Mouse (Mus musculus) yolk sac, embryonic 10.5 days (tissue): ENCODE measurements around the gene Ddx23.

Experiments used
- DNase-seq: peaks from one replicate; pipeline ENCODE4 v3.0.0-alpha.2; 2017; ENCODE audit warnings: low spot score

Gene Ddx23

DNA sequence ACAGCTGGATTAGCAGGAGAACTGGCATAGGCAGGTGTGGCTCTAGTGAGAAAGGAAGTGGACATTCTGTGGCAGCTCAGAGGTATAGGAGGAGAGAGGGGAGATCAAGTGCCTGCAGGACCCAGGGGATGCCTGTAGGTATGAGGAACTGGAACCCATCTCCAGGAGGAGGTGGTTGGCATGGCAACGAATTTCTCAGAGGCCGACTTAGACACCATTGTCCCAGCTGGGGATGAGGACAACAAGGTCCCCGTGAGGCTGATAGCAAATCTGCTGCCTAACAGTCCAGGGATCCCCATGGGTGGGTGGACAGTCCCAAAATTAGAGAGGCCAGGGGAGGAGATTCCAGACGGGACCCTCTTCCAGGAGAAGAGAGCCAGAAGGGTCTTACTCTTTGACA is 29.8 kb downstream of the Ddx23 start:
- no peak for DNase-seq

- DNase-seq, result peak; percentile 72
Measured at GRCm38 (mm10) chr15:98632107-98632744, 30.5 kb downstream of the Ddx23 start.

GRCm38 (mm10) chr15:98631493-98631892 is 31.2 kb downstream of the Ddx23 start:
- DNase-seq, result peak; percentile 58

DNA sequence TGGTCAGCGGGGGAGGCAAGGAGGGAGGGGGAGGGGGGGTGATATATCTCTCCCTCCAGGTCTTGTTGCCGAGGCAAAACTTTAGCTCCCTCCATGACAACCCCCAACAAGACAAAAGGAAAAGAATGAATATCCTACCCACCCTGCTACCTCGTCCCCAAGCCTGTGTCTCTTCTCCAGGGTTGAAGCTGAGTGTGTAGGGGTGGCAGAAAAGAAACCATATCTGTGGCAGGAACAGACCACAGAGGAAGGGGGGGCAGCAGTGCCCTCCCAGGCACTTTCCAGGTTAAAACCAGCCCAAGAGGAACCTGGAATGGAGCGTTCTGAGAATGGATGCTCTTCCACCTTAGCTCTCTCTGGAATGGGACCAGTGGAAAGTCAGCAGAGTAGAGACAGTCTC is 32.2 kb downstream of the Ddx23 start, which contains the start of gene Cacnb3:
Cacnb3 (plus strand) TSS at position 301 of the 400 bp plus-strand sequence.
- no peak for DNase-seq

DNA sequence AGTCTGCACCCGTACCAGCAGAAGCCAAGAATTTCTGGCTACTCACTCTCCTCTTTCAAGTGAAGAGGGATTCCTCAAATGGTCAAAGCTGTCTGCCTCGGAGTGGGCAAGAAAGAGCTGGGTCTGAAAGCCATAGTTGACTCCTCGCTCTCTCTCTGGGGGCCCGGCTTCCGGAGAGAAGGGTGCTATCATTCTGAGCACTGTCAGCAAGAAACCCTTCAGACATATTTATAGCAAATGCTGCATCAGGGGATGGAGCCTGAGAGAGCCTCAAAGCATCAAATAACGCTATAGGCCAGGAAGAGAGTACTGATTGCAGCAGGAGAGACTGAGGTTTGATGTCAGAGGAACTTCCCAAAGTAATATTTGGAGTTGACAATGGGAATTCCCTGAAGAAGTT is 33.2 kb downstream of the Ddx23 start:
- DNase-seq, result no peak

- DNase-seq, result no peak
Measured at GRCm38 (mm10) chr15:98628589-98629254, 34.0 kb downstream of the Ddx23 start.

DNA sequence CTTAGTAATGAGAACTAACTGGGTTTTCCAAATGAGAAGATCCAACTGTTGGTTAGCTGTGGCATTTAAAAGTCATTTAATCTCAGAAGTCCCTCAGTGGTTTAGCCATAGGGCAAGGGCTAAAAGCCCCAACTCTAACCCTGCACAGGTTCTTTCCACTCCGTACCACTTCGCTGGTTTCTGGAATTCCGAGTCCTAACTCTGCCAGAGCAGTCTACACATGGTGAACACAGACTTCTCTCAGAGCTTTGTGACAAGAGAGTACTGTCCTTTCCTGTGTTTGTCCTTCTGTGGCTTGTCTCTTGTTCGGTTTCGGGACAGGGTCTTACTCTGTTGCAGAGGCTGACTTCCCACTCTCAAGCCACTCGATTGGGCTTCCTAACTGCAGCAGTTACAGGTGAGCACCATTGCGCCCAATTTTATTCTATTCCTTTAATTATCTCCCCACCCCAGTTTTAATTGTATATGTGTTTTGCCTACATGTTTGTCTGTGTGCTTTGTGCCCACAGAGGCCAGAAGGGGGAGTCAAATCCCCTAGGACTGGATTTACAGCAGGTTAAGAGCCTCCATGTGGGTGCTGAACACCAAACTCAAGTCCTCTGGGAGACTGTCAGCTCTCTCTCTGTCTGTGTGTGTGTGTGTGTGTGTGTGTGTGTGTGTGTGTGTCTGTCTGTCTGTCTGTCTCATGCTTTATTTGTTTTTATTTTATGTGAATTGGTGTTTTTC is 36.0 kb downstream of the Ddx23 start:
- DNase-seq, result no peak

- DNase-seq, result no peak
Measured at GRCm38 (mm10) chr15:98626078-98626477, 36.6 kb downstream of the Ddx23 start.

GRCm38 (mm10) chr15:98623361-98623821 is 39.3 kb downstream of the Ddx23 start:
- DNase-seq, result no peak

- no peak for DNase-seq
Measured at GRCm38 (mm10) chr15:98622721-98623120, 40.0 kb downstream of the Ddx23 start.

- DNase-seq, result no peak
Measured at GRCm38 (mm10) chr15:98622199-98622598, 40.5 kb downstream of the Ddx23 start.

DNA sequence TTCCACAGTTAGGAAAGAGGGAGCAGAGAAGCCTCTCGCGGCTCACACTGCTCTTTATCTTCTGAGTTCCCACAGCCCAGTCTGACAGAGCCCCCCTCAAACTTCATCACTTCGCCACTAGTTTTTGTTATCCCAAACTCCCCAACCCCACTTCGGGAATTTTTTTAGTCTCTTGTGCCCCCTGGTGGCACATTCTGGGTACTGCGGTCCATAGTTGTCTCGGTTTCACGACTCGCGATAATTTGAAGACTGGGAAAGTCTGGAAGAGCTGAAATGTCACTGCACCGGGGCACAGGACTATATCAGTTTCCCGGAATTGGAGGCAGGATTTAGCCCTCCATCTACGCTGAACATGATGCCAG is 45.5 kb downstream of the Ddx23 start:
- DNase-seq, result peak; percentile 62

DNA sequence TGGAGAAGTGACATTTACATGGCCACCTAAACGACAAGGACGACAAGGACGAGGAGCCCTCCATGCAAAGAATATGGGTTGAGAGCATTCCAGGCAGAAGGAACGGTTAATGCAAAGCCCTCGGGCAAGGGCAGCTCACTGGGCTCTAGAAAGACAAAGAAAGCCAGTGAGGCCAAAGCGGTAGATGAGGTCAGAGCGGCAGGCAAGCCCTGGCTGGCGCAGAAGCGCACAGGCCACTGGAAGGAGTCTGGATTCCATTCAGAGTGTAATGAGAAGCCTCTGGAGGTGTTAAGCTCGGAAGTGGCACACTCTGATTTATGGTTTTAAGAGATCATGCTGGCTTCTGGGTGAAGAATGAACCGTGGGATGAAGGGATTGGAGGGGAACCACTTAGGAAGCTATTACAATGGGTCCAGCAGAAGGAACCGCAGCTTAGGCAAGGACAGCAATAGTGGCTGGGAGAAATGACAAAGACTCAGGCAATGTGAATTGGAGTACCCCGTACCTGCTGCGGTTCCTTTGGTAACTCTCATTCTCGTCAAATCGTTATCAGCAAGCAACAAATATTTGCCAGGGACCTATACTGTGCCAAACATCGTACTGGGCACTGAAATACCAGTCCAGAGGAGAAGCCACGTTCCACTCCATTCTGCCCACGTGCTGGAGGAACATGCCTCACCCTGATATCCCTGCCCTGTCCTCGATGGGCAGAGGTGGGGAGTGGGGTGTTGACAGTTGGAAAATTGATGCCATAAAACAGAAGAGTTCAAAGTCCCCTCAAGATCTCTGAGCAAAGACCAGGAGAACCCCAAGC is 46.1 kb downstream of the Ddx23 start:
- no peak for DNase-seq

- DNase-seq, result no peak
Measured at GRCm38 (mm10) chr15:98615751-98616150, 46.9 kb downstream of the Ddx23 start.

DNA sequence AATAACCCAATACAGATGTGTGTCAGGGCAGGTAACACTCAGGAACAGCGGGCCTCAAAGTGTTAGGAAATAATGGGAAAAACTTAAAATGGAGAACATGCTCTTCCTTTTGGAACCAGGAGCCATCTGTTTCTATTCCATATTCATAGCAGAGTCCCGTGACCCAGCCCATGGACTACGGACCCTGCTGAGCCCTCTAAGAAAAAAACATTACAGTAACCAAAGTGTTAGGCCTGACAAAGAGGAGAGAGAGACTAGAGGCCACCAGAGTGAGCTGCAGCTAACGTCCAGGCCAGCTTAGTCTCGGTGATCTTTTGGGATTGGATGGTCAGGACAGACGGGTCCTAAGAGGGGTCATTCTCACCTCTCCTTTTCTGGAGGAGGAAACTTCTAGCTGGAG is 47.7 kb downstream of the Ddx23 start:
- DNase-seq, result no peak

DNA sequence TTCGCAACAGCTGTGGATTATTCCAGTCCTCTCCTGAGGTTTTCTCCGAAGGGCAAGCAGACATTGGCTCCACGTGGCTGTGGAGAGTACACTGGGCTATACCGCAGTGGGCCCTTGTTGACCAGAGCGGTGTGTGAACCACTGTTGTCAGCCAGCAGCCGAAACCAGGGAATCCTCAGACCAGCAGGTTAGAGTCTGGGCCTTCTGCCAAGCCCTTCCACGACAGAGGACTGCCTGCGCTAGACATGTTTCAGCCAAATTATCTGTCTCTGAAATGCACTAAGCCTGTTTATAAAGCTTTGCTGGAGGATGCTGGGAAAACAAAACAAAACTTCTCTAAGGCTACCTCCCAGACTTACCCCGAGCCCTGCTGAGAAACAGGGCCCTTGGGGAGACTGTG is 48.1 kb downstream of the Ddx23 start:
- no peak for DNase-seq

GRCm38 (mm10) chr15:98612229-98612628 is 50.5 kb downstream of the Ddx23 start:
- DNase-seq, result no peak

DNA sequence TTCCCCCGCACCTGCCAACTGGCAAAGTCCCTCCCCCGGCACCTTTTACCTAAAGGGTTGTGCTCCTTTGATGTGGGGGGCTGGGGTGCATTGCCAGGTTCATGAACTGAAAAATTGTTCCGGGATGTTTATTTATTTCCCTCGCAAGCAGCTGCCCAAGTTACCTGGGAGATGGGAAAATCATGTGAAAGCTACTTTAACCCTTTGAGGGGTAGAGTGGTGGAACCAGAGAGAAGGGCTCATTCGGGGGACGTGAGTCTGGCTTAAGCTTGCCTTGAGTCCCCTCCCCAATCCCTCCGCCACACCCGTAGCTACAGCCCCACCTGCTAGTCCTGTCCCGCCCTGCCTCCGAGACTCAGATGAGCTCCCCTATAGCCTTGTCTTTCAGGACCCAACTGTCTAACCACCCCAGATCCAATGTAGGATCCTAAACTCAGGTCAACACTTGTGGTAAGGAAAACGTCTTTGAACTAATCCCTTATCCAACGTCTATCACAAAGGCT is 52.5 kb downstream of the Ddx23 start:
- DNase-seq, result peak; percentile 21

- DNase-seq, result peak; percentile 90
Measured at GRCm38 (mm10) chr15:98609331-98610130, 53.2 kb downstream of the Ddx23 start, which contains the start of gene Adcy6. Gene Adcy6, minus strand, starts transcription at chr15:98610076.

DNA sequence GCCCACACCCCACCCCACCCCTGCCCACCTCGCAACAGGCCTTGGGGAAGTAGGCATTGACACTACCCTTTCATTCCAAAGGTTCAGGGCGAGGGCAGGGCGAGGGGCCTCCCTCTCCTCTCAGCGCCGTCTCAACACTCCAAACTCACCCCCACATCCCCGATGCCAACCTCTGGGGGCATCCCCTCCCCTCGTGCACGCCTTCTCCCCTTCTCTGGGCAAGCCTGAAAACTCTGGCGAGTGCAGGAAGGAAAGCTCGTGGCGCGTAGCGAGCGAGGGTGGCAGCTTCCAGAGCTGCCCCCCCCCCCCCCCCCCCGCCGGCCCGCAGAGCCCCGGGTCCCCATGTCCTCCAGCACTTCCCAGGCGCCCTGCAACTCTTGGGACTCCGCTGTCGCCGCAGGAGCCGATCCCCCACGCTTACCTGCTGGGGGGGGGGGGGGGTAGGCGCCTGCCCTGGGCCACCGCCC is 53.9 kb downstream of the Ddx23 start:
- DNase-seq, result peak; percentile 30
